Mouse (Mus musculus) kidney, postnatal 0 days (tissue): ENCODE measurements at regions not wholly inside any gene's neighbourhood (a gene's known extent, or its start where the extent isn't known, plus 50 kb on each side); places are given as distances from the start of the nearest gene placed in this dataset.

Source experiments
- ATAC-seq: fragments of 200-750 bp; cut with Nextera tagmentation; replicated peaks from 2 replicates; pipeline ENCODE4 v1.8.0; 2017; ENCODE audit warnings: low read depth, moderate number of reproducible peaks, moderate TSS enrichment, moderate library complexity; ENCODE audit not compliant: low FRiP score
- DNase-seq: peaks from one replicate; pipeline ENCODE4 v3.0.0-alpha.2; 2016; ENCODE audit warnings: low spot score
- H3K27ac ChIP-seq: fragments of 300-500 bp; sonication (generic); 2 replicates; pipeline ENCODE4 v1.5.1; 2014; ENCODE audit warnings: mild to moderate bottlenecking
- H3K27me3 ChIP-seq: fragments of 300-500 bp; sonication (generic); 2 replicates; pipeline ENCODE4 v1.6.1; 2014; ENCODE audit warnings: low read length, mixed read lengths; ENCODE audit not compliant: insufficient read depth
- H3K36me3 ChIP-seq: fragments of 300-500 bp; sonication (generic); 2 replicates; pipeline ENCODE4 v1.6.1; 2014; ENCODE audit warnings: low read length, mixed read lengths; ENCODE audit not compliant: insufficient read depth
- H3K4me1 ChIP-seq: fragments of 300-500 bp; sonication (generic); replicated peaks from 2 replicates; pipeline ENCODE4 v1.6.1; 2014; ENCODE audit warnings: antibody characterized with exemption, low read length, mixed read lengths; ENCODE audit not compliant: insufficient read depth
- H3K4me2 ChIP-seq: fragments of 300-500 bp; sonication (generic); 2 replicates; pipeline ENCODE4 v1.6.1; 2014; ENCODE audit warnings: mild to moderate bottlenecking, low read length, moderate library complexity, mixed read lengths
- H3K4me3 ChIP-seq: fragments of 300-500 bp; sonication (generic); replicated peaks from 2 replicates; pipeline ENCODE4 v1.5.1; 2014; ENCODE audit warnings: low read depth, low read length
- H3K9ac ChIP-seq: fragments of 300-500 bp; sonication (generic); 2 replicates; pipeline ENCODE4 v1.6.1; 2014; ENCODE audit warnings: low read depth, low read length
- H3K9me3 ChIP-seq: fragments of 300-500 bp; sonication (generic); replicated peaks from 2 replicates; pipeline ENCODE4 v1.6.1; 2016; ENCODE audit warnings: low read length, inconsistent platforms, mixed read lengths
- CTCF ChIP-seq: IDR thresholded peaks from 2 replicates; pipeline ENCODE4 v1.5.1; 2016; ENCODE audit warnings: antibody characterized with exemption, low read depth, mild to moderate bottlenecking, moderate library complexity
- WGBS: fragments of 180-500 bp; shearing (Covaris S2); extraction: QIAGEN DNeasy Blood & Tissue Kit; methylation state at CpG from one replicate; pipeline ENCODE4 v1.1.7; 2014; 5-methylcytosine and 5-hydroxymethylcytosine counted together

DNA sequence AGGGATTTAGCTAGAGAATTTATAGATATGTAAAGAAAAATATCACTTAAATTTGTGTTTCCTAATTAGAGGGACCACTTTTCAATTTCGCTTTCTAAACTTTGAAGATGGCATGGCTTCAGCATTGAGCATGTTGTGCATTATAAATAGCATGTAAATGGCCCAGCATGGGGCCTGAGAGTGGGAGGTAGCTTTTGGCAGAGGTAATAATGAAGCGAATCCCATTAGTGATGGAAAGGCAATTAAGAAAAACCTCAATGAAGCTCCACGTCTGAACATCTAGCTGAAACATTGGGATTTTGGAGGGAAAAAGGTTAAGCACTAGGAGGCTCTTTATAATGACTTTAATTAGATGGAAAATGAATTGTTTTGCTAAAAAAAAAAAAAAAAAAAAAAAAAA lies 848.0 kb upstream of the Tenm4 start:
- 61% methylated on average over 3 of the region's 3 CpGs for WGBS
- Histone ChIP-seq H3K4me3 (no peak overlapping the region), H3K4me1 (no peaks in the 10 kb centered on the region), H3K27ac (no peak overlapping the region), H3K27me3 (no peaks in the 10 kb centered on the region), H3K9me3 (no peaks in the 10 kb centered on the region), H3K36me3 (no peaks in the 10 kb centered on the region), H3K4me2 (no peak overlapping the region), H3K9ac (no peak overlapping the region)
- no peak for DNase-seq
- ATAC-seq, result no peak
- TF ChIP-seq CTCF, result no peak

GRCm38 (mm10) chr7:95324939-95325338 lies 846.1 kb upstream of the Tenm4 start:
- no peaks in the 10 kb centered on the region for H3K36me3 ChIP-seq
- DNase-seq (no peak), ATAC-seq (no peak)
- no peak overlapping the region for H3K4me2 ChIP-seq
- no peak overlapping the region for H3K4me3 ChIP-seq
- H3K27me3 ChIP-seq, result no peaks in the 10 kb centered on the region
- WGBS, result 93% methylated on average over 3 of the region's 3 CpGs
- no peaks in the 10 kb centered on the region for H3K9me3 ChIP-seq
- TF ChIP-seq CTCF, result no peak
- H3K9ac ChIP-seq, result no peak overlapping the region
- H3K27ac ChIP-seq, result no peak overlapping the region
- H3K4me1 ChIP-seq, result no peaks in the 10 kb centered on the region

DNA sequence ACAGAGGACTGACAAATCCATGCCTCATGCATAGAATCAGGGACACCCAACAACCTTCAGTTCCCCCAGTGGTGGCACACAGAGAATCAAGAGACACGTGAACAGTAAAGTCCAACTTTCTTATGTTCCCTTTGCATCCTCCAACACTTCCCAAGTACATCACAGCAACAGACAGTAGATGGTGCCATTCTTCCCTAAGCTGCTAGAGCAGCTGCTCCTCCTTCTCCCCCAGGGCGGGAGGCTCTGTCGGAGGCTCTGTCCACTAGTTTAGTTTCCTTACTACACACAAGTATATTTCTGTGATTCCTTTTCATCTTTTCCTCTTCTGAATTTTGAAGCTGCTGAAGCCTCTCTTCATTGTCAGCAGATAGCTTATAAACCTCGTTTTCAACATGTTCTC lies 839.0 kb upstream of the Tenm4 start:
- Histone ChIP-seq H3K4me3 (no peak overlapping the region), H3K4me2 (no peak overlapping the region), H3K4me1 (no peaks in the 10 kb centered on the region), H3K9ac (no peak overlapping the region), H3K27me3 (no peaks in the 10 kb centered on the region), H3K27ac (no peak overlapping the region), H3K9me3 (no peaks in the 10 kb centered on the region), H3K36me3 (no peaks in the 10 kb centered on the region)
- TF ChIP-seq CTCF, result peak; percentile 48
- DNase-seq (peak; percentile 59), ATAC-seq (no peak)
- WGBS, result 38% methylated on average over 4 of the region's 4 CpGs

DNA sequence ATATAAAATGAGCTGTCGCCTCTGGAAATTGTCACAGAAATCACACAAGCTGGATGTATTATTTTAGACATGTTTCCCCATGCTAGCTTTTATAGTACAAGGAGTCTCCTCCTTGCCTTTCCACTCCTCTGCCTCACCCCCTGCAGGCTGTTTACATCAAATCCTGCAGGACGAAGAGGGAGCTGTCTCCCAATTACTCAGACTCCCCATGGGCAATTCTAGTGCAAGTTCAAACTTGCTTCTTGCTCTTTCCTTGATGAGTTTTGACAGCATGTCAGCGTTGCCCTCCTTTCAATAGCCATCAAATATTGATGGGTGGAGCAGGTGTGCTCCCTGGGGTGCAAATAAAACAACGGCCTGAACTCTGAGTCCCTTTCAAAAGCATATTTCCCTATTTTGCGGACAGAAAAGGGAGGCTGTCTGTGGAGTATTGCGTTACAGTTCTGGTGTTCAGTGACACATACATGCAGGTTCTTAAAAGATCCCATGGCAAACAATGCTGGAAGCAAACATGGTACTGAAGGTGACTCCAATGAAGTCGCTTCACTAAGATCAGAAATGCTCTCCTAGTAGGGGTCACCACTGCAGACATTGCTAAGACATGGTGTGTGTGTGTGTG lies 820.8 kb upstream of the Tenm4 start:
- no peak overlapping the region for H3K4me2 ChIP-seq
- no peaks in the 10 kb centered on the region for H3K9me3 ChIP-seq
- ATAC-seq, result no peak
- no peaks in the 10 kb centered on the region for H3K36me3 ChIP-seq
- WGBS, result 50% methylated on average over 7 of the region's 7 CpGs
- DNase-seq, result peak; percentile 21
- no peak overlapping the region for H3K9ac ChIP-seq
- TF ChIP-seq CTCF, result no peak
- H3K4me1 ChIP-seq, result no peaks in the 10 kb centered on the region
- no peak overlapping the region for H3K27ac ChIP-seq
- no peaks in the 10 kb centered on the region for H3K27me3 ChIP-seq
- H3K4me3 ChIP-seq, result no peak overlapping the region

DNA sequence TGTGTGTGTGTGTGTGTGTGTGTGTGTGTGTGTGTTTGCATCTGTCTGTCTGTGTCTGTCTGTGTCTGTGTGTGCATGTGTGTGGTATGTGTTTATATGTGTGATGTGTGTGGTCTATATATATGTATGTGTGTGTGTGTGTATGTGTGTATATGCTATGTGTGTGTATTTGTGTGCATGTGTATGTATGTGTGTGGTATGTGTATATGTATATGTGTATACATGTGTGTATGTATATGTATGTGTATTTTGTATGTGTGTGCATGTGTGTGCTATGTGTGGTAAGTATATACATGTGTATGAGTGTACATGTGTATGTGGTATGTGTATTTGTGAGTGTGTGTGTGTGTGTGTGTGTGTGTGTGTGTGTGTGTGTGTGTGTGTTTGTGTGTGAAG lies 820.2 kb upstream of the Tenm4 start:
- H3K27ac ChIP-seq, result no peak overlapping the region
- H3K4me1 ChIP-seq, result no peaks in the 10 kb centered on the region
- no peak overlapping the region for H3K4me3 ChIP-seq
- no peaks in the 10 kb centered on the region for H3K36me3 ChIP-seq
- no peak overlapping the region for H3K4me2 ChIP-seq
- no peak for TF ChIP-seq CTCF
- no peaks in the 10 kb centered on the region for H3K27me3 ChIP-seq
- H3K9ac ChIP-seq, result no peak overlapping the region
- DNase-seq, result no peak
- no peaks in the 10 kb centered on the region for H3K9me3 ChIP-seq
- no peak for ATAC-seq

DNA sequence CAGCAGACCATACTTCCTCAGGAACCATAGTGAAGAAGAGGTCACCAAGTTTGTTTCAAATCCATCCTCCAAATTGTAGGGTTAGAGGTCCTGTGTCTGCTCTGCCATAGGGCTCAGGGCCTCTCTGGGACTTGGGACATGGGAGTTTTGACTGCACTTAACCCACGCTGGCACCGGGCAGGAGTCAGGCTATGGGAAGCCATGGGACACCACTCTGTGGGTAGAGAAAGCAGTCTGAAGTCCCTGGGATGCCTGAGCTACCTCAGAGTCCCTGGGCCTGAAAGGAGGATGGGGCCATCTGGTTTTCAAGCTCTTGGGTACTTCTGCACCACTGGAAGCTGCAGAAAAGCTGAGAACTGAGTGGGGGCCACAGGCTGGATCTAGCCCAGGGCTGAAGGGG lies 819.7 kb upstream of the Tenm4 start:
- Histone ChIP-seq H3K4me1 (no peaks in the 10 kb centered on the region), H3K9me3 (no peaks in the 10 kb centered on the region), H3K36me3 (no peaks in the 10 kb centered on the region), H3K27me3 (no peaks in the 10 kb centered on the region), H3K4me3 (no peak overlapping the region), H3K4me2 (no peak overlapping the region), H3K9ac (no peak overlapping the region), H3K27ac (no peak overlapping the region)
- TF ChIP-seq CTCF, result no peak
- no peak for DNase-seq
- no peak for ATAC-seq
- WGBS, result 89% methylated on average over 2 of the region's 2 CpGs

DNA sequence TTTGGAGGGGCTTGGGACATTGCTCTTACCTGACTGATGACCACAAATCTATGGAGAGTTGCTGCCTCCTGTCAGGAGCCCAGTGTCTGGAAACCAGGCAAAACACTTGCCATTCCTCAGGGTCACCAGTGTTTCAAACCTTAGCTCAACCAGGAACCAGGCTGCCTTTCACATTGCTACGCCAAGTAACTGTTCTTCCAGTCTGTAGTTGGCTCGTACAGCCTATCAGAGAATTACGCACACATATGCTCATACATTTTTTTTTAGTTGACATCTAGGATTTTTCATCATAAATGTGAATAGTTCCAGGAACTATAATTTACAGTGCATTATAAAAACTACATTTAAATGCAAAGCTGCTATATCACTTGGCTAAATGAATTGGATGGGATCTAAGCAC lies 818.9 kb upstream of the Tenm4 start:
- no peak for TF ChIP-seq CTCF
- no peaks in the 10 kb centered on the region for H3K9me3 ChIP-seq
- DNase-seq, result no peak
- H3K4me2 ChIP-seq, result no peak overlapping the region
- H3K27ac ChIP-seq, result no peak overlapping the region
- no peak for ATAC-seq
- H3K4me1 ChIP-seq, result no peaks in the 10 kb centered on the region
- H3K4me3 ChIP-seq, result no peak overlapping the region
- WGBS, result 74% methylated on average over 3 of the region's 3 CpGs
- no peak overlapping the region for H3K9ac ChIP-seq
- H3K27me3 ChIP-seq, result no peaks in the 10 kb centered on the region
- H3K36me3 ChIP-seq, result no peaks in the 10 kb centered on the region
